ENCODE assay signal across 13 mouse cellular contexts in the genomic region with DNA sequence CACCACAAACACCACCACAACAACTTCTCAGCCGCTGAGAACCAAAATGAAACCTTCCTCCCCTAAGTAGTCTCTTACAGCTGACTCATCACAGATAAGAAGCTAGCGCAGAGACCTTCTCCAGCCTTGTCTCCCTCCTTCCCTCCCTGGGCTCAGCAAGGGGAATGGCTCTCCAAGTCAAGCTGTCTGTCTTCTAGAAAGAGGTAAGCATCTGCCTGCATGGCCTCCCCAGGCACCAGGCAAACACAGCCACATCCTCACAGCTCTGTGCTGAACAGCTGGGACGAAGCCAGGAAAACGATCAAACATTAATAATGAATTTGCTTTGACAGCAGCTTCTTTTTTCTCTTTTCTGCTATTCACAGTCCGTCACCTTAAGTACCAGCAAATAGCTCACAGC.
DNase-seq lines count a peak whose midpoint lies in the region; TF ChIP-seq lines count a peak whose summit lies in the region.
"Had no signal": no experiment of that assay in that cellular context is flagged by ENCODE, and none has a peak within 500 bp of the region (broad histone marks: within the 10 kb centered on the region; RNA-seq: fewer than 3 reads in every experiment).

No protein-coding gene starts in this region.

- H3K27me3 ChIP-seq in kidney, adult 2 months (replicated peaks; ENCODE audit: control insufficient read depth, insufficient read depth, low read length): no peaks in the 10 kb centered on the region

- no peak for TF ChIP-seq CTCF in kidney, adult 2 months (conservative IDR thresholded peaks at IDR 0.05; ENCODE audit: insufficient read depth, insufficient read length, low read depth, low read length)

- H3K4me1 ChIP-seq in kidney, adult 2 months (ENCODE audit: control insufficient read depth, insufficient read depth, low read length): peaks cover 9% of the 10 kb centered on the region; the same call in 1 of the 2 replicates

- no peak overlapping the region for H3K27ac ChIP-seq in kidney, adult 2 months (ENCODE audit: insufficient read depth, low read depth, low read length)
- H3K27ac ChIP-seq: stomach, postnatal 0 days had no signal

- DNase-seq in cerebellum, postnatal 10 days: peak; percentile 35 to 47
- DNase-seq in cerebellum, adult 9-11 months: no peak
- DNase-seq in kidney, adult 2 months: peak; percentile 65
- DNase-seq in kidney, adult 11 months: no peak
- peak; percentile 11 for DNase-seq in right cerebral cortex, postnatal 4 days
- DNase-seq in right cerebral cortex, adult 2 months (ENCODE audit: low spot score in 2 of 2): no peak
- no peak for DNase-seq in layer of hippocampus, adult 18-20 months (ENCODE audit: low spot score in 2 of 2)
- no peak for DNase-seq in urinary bladder, adult 2 months (ENCODE audit: low spot score)
- DNase-seq: adrenal gland, postnatal 25 days; gastrocnemius, postnatal 10 days; layer of hippocampus, adult 9-11 months; lung, postnatal 4 days had no signal

- no peaks in the 10 kb centered on the region for H3K36me3 ChIP-seq in kidney, adult 2 months (ENCODE audit: control insufficient read depth, insufficient read depth, low read length)

- TF ChIP-seq POLR2A in kidney, adult 2 months (IDR thresholded peaks at IDR 0.05; ENCODE audit: low read depth, low read length): no peak

- no peak overlapping the region for H3K4me3 ChIP-seq in kidney, adult 2 months (ENCODE audit: insufficient read depth, low read depth, low read length)

- 62% methylated on average over 5 of the region's 5 CpGs for WGBS in kidney, adult 2 months

Comparison
In these comparisons a context has a peak if more than half of its experiments do, and no peak if none do; other contexts are left out.
1. DNase-seq: peak in cerebellum, postnatal 10 days (2 of 2), kidney, adult 2 months (single experiment) and right cerebral cortex, postnatal 4 days (single experiment); none in cerebellum, adult 9-11 months (single experiment), kidney, adult 11 months (single experiment), right cerebral cortex, adult 2 months (0 of 2), layer of hippocampus, adult 18-20 months (0 of 2) and urinary bladder, adult 2 months (single experiment).